Mouse (Mus musculus): ENCODE results near the gene Cdh3. TPM values are rescaled to one million over a fixed set of nuclear protein-coding genes. Genes with fewer than 3 reads are reported as not detected.

The Cdh3 gene
- polyA plus RNA-seq (2012; rRNA removed): 2.0 and 4.8 TPM in 2 replicates

GRCm38 (mm10) chr8:106510365-106510975 is at the start of gene Cdh3:
Cdh3 (plus strand) TSS chr8:106510891.
- TF ChIP-seq POLR2A (IDR thresholded peaks at IDR 0.05; ENCODE audit: borderline replicate concordance, extremely low read depth, insufficient read depth, insufficient read length, poor library complexity, severe bottlenecking) (no peak), CTCF (IDR thresholded peaks at IDR 0.05; ENCODE audit: borderline replicate concordance, extremely low read depth, insufficient read depth, insufficient read length) (no peak)
- peak; percentile 35 for DNase-seq (ENCODE audit: low read depth)

- DNase-seq (ENCODE audit: low read depth): no peak
- TF ChIP-seq POLR2A (IDR thresholded peaks at IDR 0.05; ENCODE audit: borderline replicate concordance, extremely low read depth, insufficient read depth, insufficient read length, poor library complexity, severe bottlenecking): no peak
- TF ChIP-seq CTCF (IDR thresholded peaks at IDR 0.05; ENCODE audit: borderline replicate concordance, extremely low read depth, insufficient read depth, insufficient read length): no peak
These were observed 48.6 kb upstream of the Cdh3 start for GRCm38 (mm10) chr8:106462131-106462530.

- no peak for DNase-seq (ENCODE audit: low read depth)
- TF ChIP-seq POLR2A (IDR thresholded peaks at IDR 0.05; ENCODE audit: borderline replicate concordance, extremely low read depth, insufficient read depth, insufficient read length, poor library complexity, severe bottlenecking) (no peak), CTCF (IDR thresholded peaks at IDR 0.05; ENCODE audit: borderline replicate concordance, extremely low read depth, insufficient read depth, insufficient read length) (no peak)
These were observed 46.9 kb upstream of the Cdh3 start for GRCm38 (mm10) chr8:106463795-106464194.

- DNase-seq (ENCODE audit: low read depth): peak; percentile 4
- TF ChIP-seq CTCF (IDR thresholded peaks at IDR 0.05; ENCODE audit: borderline replicate concordance, extremely low read depth, insufficient read depth, insufficient read length): no peak
- TF ChIP-seq POLR2A (IDR thresholded peaks at IDR 0.05; ENCODE audit: borderline replicate concordance, extremely low read depth, insufficient read depth, insufficient read length, poor library complexity, severe bottlenecking): no peak
These were observed 41.2 kb upstream of the Cdh3 start for GRCm38 (mm10) chr8:106469485-106469884.

GRCm38 (mm10) chr8:106474001-106474400 is 36.7 kb upstream of the Cdh3 start:
- TF ChIP-seq POLR2A (IDR thresholded peaks at IDR 0.05; ENCODE audit: borderline replicate concordance, extremely low read depth, insufficient read depth, insufficient read length, poor library complexity, severe bottlenecking): no peak
- TF ChIP-seq CTCF (IDR thresholded peaks at IDR 0.05; ENCODE audit: borderline replicate concordance, extremely low read depth, insufficient read depth, insufficient read length): no peak
- no peak for DNase-seq (ENCODE audit: low read depth)

GRCm38 (mm10) chr8:106500018-106500685 is 10.5 kb upstream of the Cdh3 start, which contains the start of gene 6030452D12Rik:
6030452D12Rik (plus strand) TSS chr8:106500522.
- TF ChIP-seq CTCF (IDR thresholded peaks at IDR 0.05; ENCODE audit: borderline replicate concordance, extremely low read depth, insufficient read depth, insufficient read length) (no peak), POLR2A (IDR thresholded peaks at IDR 0.05; ENCODE audit: borderline replicate concordance, extremely low read depth, insufficient read depth, insufficient read length, poor library complexity, severe bottlenecking) (no peak)
- DNase-seq (ENCODE audit: low read depth): no peak

- no peak for DNase-seq (ENCODE audit: low read depth)
These were observed 6.5 kb upstream of the Cdh3 start for GRCm38 (mm10) chr8:106504241-106504640.

GRCm38 (mm10) chr8:106505328-106505965 is 5.2 kb upstream of the Cdh3 start:
- no peak for DNase-seq (ENCODE audit: low read depth)
- TF ChIP-seq POLR2A (IDR thresholded peaks at IDR 0.05; ENCODE audit: borderline replicate concordance, extremely low read depth, insufficient read depth, insufficient read length, poor library complexity, severe bottlenecking): no peak
- no peak for TF ChIP-seq CTCF (IDR thresholded peaks at IDR 0.05; ENCODE audit: borderline replicate concordance, extremely low read depth, insufficient read depth, insufficient read length)

More at GRCm38 (mm10) chr8:106504241-106504640, 6.5 kb upstream of the Cdh3 start:
- TF ChIP-seq POLR2A (IDR thresholded peaks at IDR 0.05; ENCODE audit: borderline replicate concordance, extremely low read depth, insufficient read depth, insufficient read length, poor library complexity, severe bottlenecking) (no peak), CTCF (IDR thresholded peaks at IDR 0.05; ENCODE audit: borderline replicate concordance, extremely low read depth, insufficient read depth, insufficient read length) (no peak)

- no peak for DNase-seq (ENCODE audit: low read depth)
- TF ChIP-seq POLR2A (IDR thresholded peaks at IDR 0.05; ENCODE audit: borderline replicate concordance, extremely low read depth, insufficient read depth, insufficient read length, poor library complexity, severe bottlenecking) (no peak), CTCF (IDR thresholded peaks at IDR 0.05; ENCODE audit: borderline replicate concordance, extremely low read depth, insufficient read depth, insufficient read length) (no peak)
These were observed 4.6 kb upstream of the Cdh3 start for GRCm38 (mm10) chr8:106506106-106506505.

GRCm38 (mm10) chr8:106507761-106508331 is 2.8 kb upstream of the Cdh3 start:
- DNase-seq (ENCODE audit: low read depth): peak; percentile 85
- TF ChIP-seq POLR2A (IDR thresholded peaks at IDR 0.05; ENCODE audit: borderline replicate concordance, extremely low read depth, insufficient read depth, insufficient read length, poor library complexity, severe bottlenecking) (no peak), CTCF (IDR thresholded peaks at IDR 0.05; ENCODE audit: borderline replicate concordance, extremely low read depth, insufficient read depth, insufficient read length) (no peak)

GRCm38 (mm10) chr8:106508456-106508855 is 2.2 kb upstream of the Cdh3 start:
- no peak for TF ChIP-seq POLR2A (IDR thresholded peaks at IDR 0.05; ENCODE audit: borderline replicate concordance, extremely low read depth, insufficient read depth, insufficient read length, poor library complexity, severe bottlenecking)
- TF ChIP-seq CTCF (IDR thresholded peaks at IDR 0.05; ENCODE audit: borderline replicate concordance, extremely low read depth, insufficient read depth, insufficient read length): no peak
- DNase-seq (ENCODE audit: low read depth): no peak
